Mouse (Mus musculus) testis, adult 2 months (tissue): ENCODE measurements around the gene Trpm5.

ENCODE experiments used
- CTCF ChIP-seq: fragments of 200-500 bp; IDR thresholded peaks from 2 replicates; pipeline ENCODE4 v1.5.1; 2012; ENCODE audit warnings: low read depth, mild to moderate bottlenecking, inconsistent platforms, low read length, moderate library complexity; ENCODE audit not compliant: control insufficient read depth, insufficient read depth, insufficient replicate concordance
- POLR2A ChIP-seq: fragments of 200-500 bp; IDR thresholded peaks from 2 replicates; pipeline ENCODE4 v1.6.1; 2012; ENCODE audit warnings: low read depth, mild to moderate bottlenecking, inconsistent platforms, low read length, moderate library complexity; ENCODE audit not compliant: control insufficient read depth

DNA sequence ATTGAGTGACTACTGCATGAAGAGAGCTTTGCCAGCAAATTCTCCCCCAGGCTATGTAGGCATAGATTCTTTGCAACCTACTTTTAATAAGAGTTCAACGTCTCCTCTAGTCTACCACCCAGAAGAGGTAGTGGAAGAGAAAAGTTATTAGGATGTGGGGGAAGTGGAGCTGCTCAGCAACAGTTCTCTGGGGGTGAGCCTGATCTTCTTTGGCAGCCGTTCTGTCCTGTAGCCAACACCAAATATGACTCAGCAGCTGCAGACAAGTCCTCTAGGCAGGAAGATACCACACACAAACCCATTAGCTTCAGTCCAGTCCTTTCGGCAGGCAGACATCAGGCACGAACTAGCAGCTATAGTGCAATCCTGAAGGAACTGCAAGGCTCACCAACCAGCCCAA, 6.3 kb upstream of the Trpm5 start:
- no peak for TF ChIP-seq CTCF
- TF ChIP-seq POLR2A = no peak
